Comparison of ENCODE assay signal across 8 mouse cellular contexts in the genomic region with DNA sequence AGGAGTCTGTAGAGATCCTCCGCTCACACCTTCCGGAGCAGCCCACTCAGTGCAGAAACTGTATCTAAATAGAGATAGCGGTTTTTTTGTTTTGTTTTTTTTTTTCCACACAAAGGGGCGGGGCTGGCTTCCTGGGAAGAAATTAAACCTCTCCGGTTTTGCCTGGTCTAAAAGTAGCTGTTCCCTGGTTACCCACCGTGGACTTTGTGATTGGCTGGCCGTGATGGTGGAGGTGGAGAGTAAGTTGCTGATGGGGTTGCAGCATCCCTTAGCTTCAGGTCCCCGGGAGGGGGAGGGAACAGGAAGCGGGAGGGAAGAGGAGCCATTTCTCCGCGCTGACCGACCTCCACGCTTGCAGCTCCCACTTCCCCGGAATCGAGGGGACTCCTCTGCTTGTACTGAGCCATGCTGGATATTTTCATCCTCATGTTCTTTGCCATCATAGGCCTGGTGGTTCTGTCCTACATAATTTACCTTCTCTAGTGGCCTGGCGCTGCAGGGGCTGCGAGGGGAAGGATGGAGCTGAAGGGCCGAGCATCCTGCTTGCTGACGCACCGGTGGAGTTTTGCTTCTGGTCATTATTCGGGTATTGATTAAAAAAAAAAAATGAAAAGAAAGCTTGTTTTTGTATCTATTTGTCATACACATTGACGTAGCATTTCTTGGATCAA. TPM values are rescaled to one million over a fixed set of nuclear protein-coding genes. Genes with fewer than 3 reads are reported as not detected.
DNase-seq lines count a peak whose midpoint lies in the region; ATAC-seq and TF ChIP-seq lines count a peak whose summit lies in the region.

No protein-coding gene starts in this region.

- peak overlapping the region; percentile 53 for H3K4me2 ChIP-seq in CH12.LX (ENCODE audit: insufficient read depth, low read depth, poor library complexity, severe bottlenecking)
- H3K4me2 ChIP-seq in heart, embryonic 12.5 days: peak overlapping the region; percentile 77
- peak overlapping the region; percentile 46 for H3K4me2 ChIP-seq in kidney, embryonic 14.5 days (replicated peaks; ENCODE audit: low read depth, low read length)
- H3K4me2 ChIP-seq in limb, embryonic 13.5 days (replicated peaks): peak overlapping the region; percentile 69
- H3K4me2 ChIP-seq in midbrain, postnatal 0 days (ENCODE audit: low read depth, low read length, poor library complexity, severe bottlenecking): peak overlapping the region; percentile 61

- no peak overlapping the region for H3K27ac ChIP-seq in CH12.LX (ENCODE audit: insufficient read depth, low read depth)
- peak overlapping the region; percentile 84 for H3K27ac ChIP-seq in embryonic fibroblast, embryonic 13.5 days (ENCODE audit: insufficient read depth, low read length)
- peak overlapping the region; percentile 69 for H3K27ac ChIP-seq in heart, embryonic 12.5 days (ENCODE audit: poor library complexity, severe bottlenecking)
- H3K27ac ChIP-seq in kidney, embryonic 14.5 days (ENCODE audit: low read depth, low read length): peak overlapping the region; percentile 79
- H3K27ac ChIP-seq in limb, embryonic 13.5 days: peak overlapping the region; percentile 85
- H3K27ac ChIP-seq in midbrain, postnatal 0 days (ENCODE audit: low read depth, low read length): peak overlapping the region; percentile 95
- H3K27ac ChIP-seq in testis, adult 2 months (ENCODE audit: control insufficient read depth, insufficient read depth, low read depth, low read length): peak overlapping the region; percentile 36; the same call in 1 of the 2 replicates

- peak; percentile 94 for TF ChIP-seq POLR2A in CH12.LX (IDR thresholded peaks at IDR 0.05; ENCODE audit: low read depth, low read length)
- TF ChIP-seq POLR2A in embryonic fibroblast, embryonic 13.5 days (IDR thresholded peaks at IDR 0.05; ENCODE audit: low read depth, low read length): peak; percentile 89
- TF ChIP-seq POLR2A in testis, adult 2 months (IDR thresholded peaks at IDR 0.05; ENCODE audit: control insufficient read depth, low read depth, low read length): peak; percentile 47; the same call in 1 of the 2 replicates

- H3K9me3 ChIP-seq in CH12.LX (replicated peaks; ENCODE audit: low read length): no peaks in the 10 kb centered on the region
- no peaks in the 10 kb centered on the region for H3K9me3 ChIP-seq in heart, embryonic 12.5 days (replicated peaks)
- H3K9me3 ChIP-seq in kidney, embryonic 14.5 days (ENCODE audit: control insufficient read depth, low read length): no peaks in the 10 kb centered on the region
- no peaks in the 10 kb centered on the region for H3K9me3 ChIP-seq in limb, embryonic 13.5 days
- H3K9me3 ChIP-seq in midbrain, postnatal 0 days (ENCODE audit: low read length): no peaks in the 10 kb centered on the region

- peak; percentile 69; the same call in 1 of the 2 replicates for TF ChIP-seq EP300 in CH12.LX (IDR thresholded peaks at IDR 0.05; ENCODE audit: low read length)

- peak overlapping the region; percentile 82 for H3K9ac ChIP-seq in CH12.LX (ENCODE audit: insufficient read depth, low read depth)
- peak overlapping the region; percentile 70; the same call in 1 of the 2 replicates for H3K9ac ChIP-seq in heart, embryonic 12.5 days
- peak overlapping the region; percentile 49 for H3K9ac ChIP-seq in kidney, embryonic 14.5 days (ENCODE audit: low read depth, low read length)
- H3K9ac ChIP-seq in limb, embryonic 13.5 days: peak overlapping the region; percentile 76
- peak overlapping the region; percentile 86 for H3K9ac ChIP-seq in midbrain, postnatal 0 days (replicated peaks; ENCODE audit: low read length, poor library complexity, severe bottlenecking)

- ATAC-seq in heart, embryonic 12.5 days (ENCODE audit: insufficient number of reproducible peaks, low FRiP score): peak; percentile 71; the same call in 1 of the 2 replicates
- peak; percentile 87; the same call in 1 of the 2 replicates for ATAC-seq in kidney, embryonic 14.5 days (ENCODE audit: low FRiP score, low TSS enrichment)
- ATAC-seq in limb, embryonic 13.5 days (ENCODE audit: low FRiP score, low read depth): peak; percentile 93
- ATAC-seq in midbrain, postnatal 0 days (ENCODE audit: low FRiP score): peak; percentile 91

- WGBS in heart, embryonic 12.5 days: 2% methylated on average over 22 of the region's 22 CpGs
- WGBS in kidney, embryonic 14.5 days: 1% methylated on average over 22 of the region's 22 CpGs
- 2% methylated on average over 22 of the region's 22 CpGs for WGBS in limb, embryonic 13.5 days
- under 1% methylated on average over 22 of the region's 22 CpGs for WGBS in midbrain, postnatal 0 days

- H3K36me3 ChIP-seq in CH12.LX (replicated peaks in 1 of 2; ENCODE audit: control insufficient read depth in 1 of 2, insufficient read depth in 1 of 2, low read length in 1 of 2): peaks cover 4 to 37% of the 10 kb centered on the region in 2 experiments
- peaks cover 17% of the 10 kb centered on the region for H3K36me3 ChIP-seq in heart, embryonic 12.5 days
- H3K36me3 ChIP-seq in kidney, embryonic 14.5 days (ENCODE audit: control insufficient read depth, insufficient read depth, low read length): peaks cover 16% of the 10 kb centered on the region
- H3K36me3 ChIP-seq in limb, embryonic 13.5 days: peaks cover 28% of the 10 kb centered on the region
- H3K36me3 ChIP-seq in midbrain, postnatal 0 days (ENCODE audit: insufficient read depth, low read length): peaks cover 10% of the 10 kb centered on the region
- no peaks in the 10 kb centered on the region for H3K36me3 ChIP-seq in testis, adult 2 months (ENCODE audit: control insufficient read depth, insufficient read depth, low read length)

- H3K27me3 ChIP-seq in CH12.LX (replicated peaks): no peaks in the 10 kb centered on the region
- H3K27me3 ChIP-seq in heart, embryonic 12.5 days (replicated peaks): no peaks in the 10 kb centered on the region
- H3K27me3 ChIP-seq in kidney, embryonic 14.5 days (ENCODE audit: control insufficient read depth, insufficient read depth, low read length): no peaks in the 10 kb centered on the region
- no peaks in the 10 kb centered on the region for H3K27me3 ChIP-seq in limb, embryonic 13.5 days
- no peaks in the 10 kb centered on the region for H3K27me3 ChIP-seq in midbrain, postnatal 0 days (ENCODE audit: insufficient read depth, low read length)
- H3K27me3 ChIP-seq in testis, adult 2 months (ENCODE audit: control insufficient read depth, insufficient read depth, low read length): no peaks in the 10 kb centered on the region

- TF ChIP-seq RAD21 in CH12.LX (IDR thresholded peaks at IDR 0.05; ENCODE audit: low read depth, low read length): no peak; the same call in 1 of the 2 replicates

- TF ChIP-seq CTCF in CH12.LX (conservative IDR thresholded peaks at IDR 0.05 in 1 of 2, IDR thresholded peaks at IDR 0.05 in 1 of 2; ENCODE audit: low read depth in 2 of 2, low read length in 2 of 2): 0 out of 4 replicates have a peak, but pooled peaks of 1 of the 2 experiments have one; percentile 7
- TF ChIP-seq CTCF in embryonic fibroblast, embryonic 13.5 days (IDR thresholded peaks at IDR 0.05; ENCODE audit: borderline replicate concordance, insufficient read depth, low read length): no peak
- no peak for TF ChIP-seq CTCF in midbrain, postnatal 0 days (IDR thresholded peaks at IDR 0.05)
- TF ChIP-seq CTCF in testis, adult 2 months (IDR thresholded peaks at IDR 0.05; ENCODE audit: control insufficient read depth, insufficient read depth, insufficient replicate concordance, low read depth, low read length): no peak

- dilution Hi-C loops in CH12.LX (cut with MboI; ENCODE audit: extremely low pct_ligation_motif_present, extremely low pct_unique_long_range_greater_than_20kb, low sequenced_read_pairs): no loop called here

- H3K79me2 ChIP-seq in CH12.LX (replicated peaks; ENCODE audit: control insufficient read depth, extremely low read depth, insufficient read depth, poor library complexity, severe bottlenecking): no peaks in the 10 kb centered on the region

- DNase-seq in CH12.LX (ENCODE audit: extremely low read depth): peak; percentile 97
- peak; percentile 99 for DNase-seq in brain, adult 2 months (ENCODE audit: low read depth, low spot score)
- peak; percentile 93 for DNase-seq in midbrain, postnatal 0 days (ENCODE audit: low spot score)

- H3K4me3 ChIP-seq in CH12.LX (replicated peaks in 1 of 3; ENCODE audit: low read depth in 2 of 3, low read length in 2 of 3, poor library complexity in 1 of 3): peak overlapping the region; percentile 54 to 71 (median 68)
- H3K4me3 ChIP-seq in embryonic fibroblast, embryonic 13.5 days (ENCODE audit: insufficient read depth, low read length): peak overlapping the region; percentile 66
- H3K4me3 ChIP-seq in heart, embryonic 12.5 days: peak overlapping the region; percentile 60
- peak overlapping the region; percentile 47 for H3K4me3 ChIP-seq in kidney, embryonic 14.5 days (ENCODE audit: low read length)
- H3K4me3 ChIP-seq in limb, embryonic 13.5 days: peak overlapping the region; percentile 57
- peak overlapping the region; percentile 54 for H3K4me3 ChIP-seq in midbrain, postnatal 0 days (ENCODE audit: low read depth, low read length)
- peak overlapping the region; percentile 83 for H3K4me3 ChIP-seq in testis, adult 2 months (ENCODE audit: control insufficient read depth, low read depth, low read length)

- in situ Hi-C loops in CH12.LX (cut with MboI; ENCODE audit: low pct_ligation_motif_present, low pct_unique_long_range_greater_than_20kb, low sequenced_read_pairs): loop anchor here (5.0 kb wide), 1 partner anchor 44 kb away; a partner anchor contains a TSS

- peaks cover 6 to 41% of the 10 kb centered on the region in 2 experiments for H3K4me1 ChIP-seq in CH12.LX (ENCODE audit: control insufficient read depth in 1 of 2, insufficient read depth in 2 of 2)
- H3K4me1 ChIP-seq in embryonic fibroblast, embryonic 13.5 days (ENCODE audit: control insufficient read depth, insufficient read depth, low read length): no peaks in the 10 kb centered on the region; the same call in 1 of the 2 replicates
- peaks cover 17% of the 10 kb centered on the region; the same call in 1 of the 2 replicates for H3K4me1 ChIP-seq in heart, embryonic 12.5 days (replicated peaks)
- H3K4me1 ChIP-seq in kidney, embryonic 14.5 days (ENCODE audit: control insufficient read depth, insufficient read depth, low read length): peaks cover 17% of the 10 kb centered on the region
- H3K4me1 ChIP-seq in limb, embryonic 13.5 days: peaks cover 22% of the 10 kb centered on the region
- H3K4me1 ChIP-seq in midbrain, postnatal 0 days (ENCODE audit: insufficient read depth, low read length): peaks cover 3% of the 10 kb centered on the region; the same call in 1 of the 2 replicates
- peaks cover 3% of the 10 kb centered on the region for H3K4me1 ChIP-seq in testis, adult 2 months (ENCODE audit: control insufficient read depth, insufficient read depth, low read length)

RNA-seq across cellular contexts. Expression of a gene that starts 0.5 kb away (rescaled TPM):
- total RNA-seq in CH12.LX (2012; rRNA removed) (4.6 and 4.9 TPM in 2 replicates), CH12.LX (2014; rRNA removed) (13.7 and 14.0 TPM in 2 replicates)
- polyA plus RNA-seq in CH12.LX (2012; ENCODE audit: insufficient read length, low read depth): 11.9 and 12.4 TPM in 2 replicates
- polyA plus RNA-seq in embryonic fibroblast, embryonic 13.5 days (2011; ENCODE audit: insufficient read length, low read depth, missing spikeins): 4.8 and 7.2 TPM in 2 replicates
- 6.9 and 7.4 TPM in 2 replicates for polyA plus RNA-seq in heart, embryonic 12.5 days (2016; fragmentation: Nextera tagmentation; extraction: Ambion mirVana)
- 8.6 and 11.3 TPM in 2 replicates for polyA plus RNA-seq in kidney, embryonic 14.5 days (2014; fragmentation: Nextera tagmentation; extraction: Ambion mirVana)
- polyA plus RNA-seq in limb, embryonic 13.5 days (2015; fragmentation: Nextera tagmentation; extraction: Ambion mirVana): 11.7 and 12.5 TPM in 2 replicates
- 37.7 and 43.6 TPM in 2 replicates for total RNA-seq in midbrain, postnatal 0 days (2014; rRNA removed)
- polyA plus RNA-seq in midbrain, postnatal 0 days (2015; fragmentation: Nextera tagmentation; extraction: Ambion mirVana): 38.2 and 41.8 TPM in 2 replicates
- polyA plus RNA-seq in testis, adult 2 months (2012; rRNA removed): 2.7 and 3.5 TPM in 2 replicates

RNA-seq across cellular contexts. Expression of a gene that starts 42.3 kb away (rescaled TPM):
- total RNA-seq in CH12.LX (2012; rRNA removed) (16.8 and 18.6 TPM in 2 replicates), CH12.LX (2014; rRNA removed) (12.3 and 12.5 TPM in 2 replicates)
- 45.1 and 45.4 TPM in 2 replicates for polyA plus RNA-seq in CH12.LX (2012; ENCODE audit: insufficient read length, low read depth)
- polyA plus RNA-seq in embryonic fibroblast, embryonic 13.5 days (2011; ENCODE audit: insufficient read length, low read depth, missing spikeins): 243 and 284 TPM in 2 replicates
- 46.9 and 49.5 TPM in 2 replicates for polyA plus RNA-seq in heart, embryonic 12.5 days (2016; fragmentation: Nextera tagmentation; extraction: Ambion mirVana)
- polyA plus RNA-seq in kidney, embryonic 14.5 days (2014; fragmentation: Nextera tagmentation; extraction: Ambion mirVana): 46.9 and 57.2 TPM in 2 replicates
- polyA plus RNA-seq in limb, embryonic 13.5 days (2015; fragmentation: Nextera tagmentation; extraction: Ambion mirVana): 128 and 138 TPM in 2 replicates
- 206 and 216 TPM in 2 replicates for total RNA-seq in midbrain, postnatal 0 days (2014; rRNA removed)
- 174 and 179 TPM in 2 replicates for polyA plus RNA-seq in midbrain, postnatal 0 days (2015; fragmentation: Nextera tagmentation; extraction: Ambion mirVana)
- 21.4 and 23.1 TPM in 2 replicates for polyA plus RNA-seq in testis, adult 2 months (2012; rRNA removed)

RNA-seq across cellular contexts. Expression of a gene that starts 42.8 kb away (rescaled TPM):
- total RNA-seq in CH12.LX (2012; rRNA removed) (0.80 and 1.1 TPM in 2 replicates), CH12.LX (2014; rRNA removed) (2.1 and 3.0 TPM in 2 replicates)
- polyA plus RNA-seq in CH12.LX (2012; ENCODE audit: insufficient read length, low read depth): 1.8 and 2.0 TPM in 2 replicates
- 0.53 and 1.4 TPM in 2 replicates for polyA plus RNA-seq in embryonic fibroblast, embryonic 13.5 days (2011; ENCODE audit: insufficient read length, low read depth, missing spikeins)
- 0.87 and 1.5 TPM in 2 replicates for polyA plus RNA-seq in heart, embryonic 12.5 days (2016; fragmentation: Nextera tagmentation; extraction: Ambion mirVana)
- 0.33 and 0.47 TPM in 2 replicates for polyA plus RNA-seq in kidney, embryonic 14.5 days (2014; fragmentation: Nextera tagmentation; extraction: Ambion mirVana)
- polyA plus RNA-seq in limb, embryonic 13.5 days (2015; fragmentation: Nextera tagmentation; extraction: Ambion mirVana): 0.37 and 0.63 TPM in 2 replicates
- total RNA-seq in midbrain, postnatal 0 days (2014; rRNA removed): 0.38 and 0.80 TPM in 2 replicates
- 0.33 and 0.88 TPM in 2 replicates for polyA plus RNA-seq in midbrain, postnatal 0 days (2015; fragmentation: Nextera tagmentation; extraction: Ambion mirVana)
- polyA plus RNA-seq in testis, adult 2 months (2012; rRNA removed): 19.8 and 25.8 TPM in 2 replicates

RNA-seq across cellular contexts. Expression of a gene that starts 58.9 kb away (rescaled TPM):
- total RNA-seq in CH12.LX (2012; rRNA removed) (2,073 and 2,338 TPM in 2 replicates), CH12.LX (2014; rRNA removed) (1,878 and 2,226 TPM in 2 replicates)
- polyA plus RNA-seq in CH12.LX (2012; ENCODE audit: insufficient read length, low read depth): 1,387 and 2,564 TPM in 2 replicates
- polyA plus RNA-seq in embryonic fibroblast, embryonic 13.5 days (2011; ENCODE audit: insufficient read length, low read depth, missing spikeins): 548 and 603 TPM in 2 replicates
- 404 and 410 TPM in 2 replicates for polyA plus RNA-seq in heart, embryonic 12.5 days (2016; fragmentation: Nextera tagmentation; extraction: Ambion mirVana)
- polyA plus RNA-seq in kidney, embryonic 14.5 days (2014; fragmentation: Nextera tagmentation; extraction: Ambion mirVana): 695 and 947 TPM in 2 replicates
- polyA plus RNA-seq in limb, embryonic 13.5 days (2015; fragmentation: Nextera tagmentation; extraction: Ambion mirVana): 547 and 558 TPM in 2 replicates
- total RNA-seq in midbrain, postnatal 0 days (2014; rRNA removed): 177 and 224 TPM in 2 replicates
- 308 and 329 TPM in 2 replicates for polyA plus RNA-seq in midbrain, postnatal 0 days (2015; fragmentation: Nextera tagmentation; extraction: Ambion mirVana)
- polyA plus RNA-seq in testis, adult 2 months (2012; rRNA removed): 120 and 126 TPM in 2 replicates
